Mouse (Mus musculus) E14TG2a.4 (cell line): Measurements from ENCODE around the gene Sdhc.
A peak's percentile ranks its signal among the peaks of the same experiment; 100 is the strongest.
"Not testable (repeated sequence)": the region's sequence is repeated elsewhere in the genome, so short reads cannot be mapped to it uniquely, and the experiment has no call there.

ENCODE experiments used
- H3K27me3 ChIP-seq: 2 replicates; pipeline ENCODE4 v1.6.1; 2014; ENCODE audit warnings: low read length, control low read depth; ENCODE audit not compliant: insufficient read depth
- H3K36me3 ChIP-seq: 2 replicates; pipeline ENCODE4 v1.6.1; 2014; ENCODE audit warnings: low read length, control low read depth; ENCODE audit not compliant: insufficient read depth
- H3K4me1 ChIP-seq: replicated peaks from 2 replicates; pipeline ENCODE4 v1.6.1; 2014; ENCODE audit warnings: low read depth, low read length, control low read depth
- H3K4me3 ChIP-seq: replicated peaks from 2 replicates; pipeline ENCODE4 v1.5.1; 2014; ENCODE audit warnings: mild to moderate bottlenecking, low read length
- H3K9me3 ChIP-seq: 2 replicates; pipeline ENCODE4 v1.6.1; 2014; ENCODE audit warnings: low read length, control low read depth
- CTCF ChIP-seq: conservative IDR thresholded peaks from 2 replicates; pipeline ENCODE4 v1.5.1; 2014; ENCODE audit warnings: low read length
- NANOG ChIP-seq: IDR thresholded peaks from 2 replicates; pipeline ENCODE4 v1.6.1; 2014; ENCODE audit warnings: borderline replicate concordance, low read length, mixed read lengths
- POU5F1 ChIP-seq: IDR thresholded peaks from 2 replicates; pipeline ENCODE4 v1.6.1; 2014; ENCODE audit warnings: low read length, borderline replicate concordance

Gene Sdhc

GRCm38 (mm10) chr1:171089891-171090290, 60.5 kb downstream of the Sdhc start:
- peak overlapping the region; percentile 76 for H3K4me3 ChIP-seq
- TF ChIP-seq POU5F1 (no peak), CTCF (no peak), NANOG (no peak)
- peaks cover 32% of the 10 kb centered on the region for H3K9me3 ChIP-seq
- peaks cover 22% of the 10 kb centered on the region for H3K4me1 ChIP-seq
- H3K36me3 ChIP-seq = no peaks in the 10 kb centered on the region
- H3K27me3 ChIP-seq = peaks cover 7% of the 10 kb centered on the region

DNA sequence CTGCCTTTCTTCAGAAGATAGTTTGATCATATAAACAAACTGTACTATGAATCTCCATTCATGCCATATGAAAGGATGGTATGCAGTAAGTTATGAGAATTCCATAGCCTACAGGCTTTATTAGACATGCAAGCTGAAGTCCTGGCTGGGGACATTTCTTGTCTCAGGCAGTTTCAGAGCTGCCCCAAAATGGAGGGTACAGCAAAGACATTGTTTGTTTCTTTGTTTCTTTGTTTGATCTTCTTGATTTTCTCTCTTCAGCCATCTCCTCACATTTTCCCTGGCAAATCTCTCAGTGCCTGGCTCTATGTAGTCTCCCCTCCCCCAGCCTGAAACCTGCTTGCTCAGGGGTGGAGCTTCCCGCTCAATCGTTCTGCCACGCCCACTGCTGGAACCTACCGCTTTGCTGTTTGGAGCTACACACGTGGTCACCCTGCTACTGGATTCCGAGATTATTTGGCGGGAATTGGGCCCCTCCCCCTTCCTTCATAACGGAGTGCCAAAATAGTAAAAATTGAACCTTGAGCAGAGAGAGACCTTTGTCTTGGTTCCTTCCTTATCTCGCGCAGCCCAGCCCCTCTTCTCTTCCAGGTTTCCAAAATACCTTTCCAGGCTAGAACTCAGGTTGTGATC, 62.0 kb downstream of the Sdhc start:
- Histone ChIP-seq H3K9me3 (peaks cover 23% of the 10 kb centered on the region), H3K4me1 (peaks cover 22% of the 10 kb centered on the region), H3K4me3 (peak overlapping the region; percentile 76)
- H3K36me3 ChIP-seq, H3K27me3 ChIP-seq: not testable (repeated sequence)

DNA sequence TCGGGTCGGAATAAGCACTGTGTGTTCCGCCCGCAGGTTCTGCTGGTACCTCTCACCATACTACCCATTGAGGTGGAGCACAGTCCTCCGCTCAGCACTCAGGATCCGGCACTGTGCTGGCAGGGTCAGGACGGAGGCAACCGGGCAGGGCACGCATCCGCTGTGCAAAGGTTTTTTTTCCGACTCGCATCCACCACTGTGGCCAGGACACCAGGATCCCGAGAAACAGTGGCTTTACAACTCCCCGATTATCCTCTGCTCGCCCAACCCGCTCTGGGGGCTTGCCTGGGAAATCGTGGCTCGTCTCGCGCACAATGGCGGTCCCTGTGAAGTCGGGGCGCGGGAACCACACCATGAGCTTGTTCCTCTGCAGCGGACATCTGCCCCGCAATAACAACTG, 64.7 kb downstream of the Sdhc start:
- TF ChIP-seq NANOG (no peak), CTCF (no peak), POU5F1 (no peak)
- Histone ChIP-seq H3K9me3 (peaks cover 2% of the 10 kb centered on the region), H3K4me3 (no peak overlapping the region), H3K4me1 (peaks cover 22% of the 10 kb centered on the region), H3K27me3 (peaks cover 7% of the 10 kb centered on the region), H3K36me3 (no peaks in the 10 kb centered on the region)

GRCm38 (mm10) chr1:171081512-171082231, 68.7 kb downstream of the Sdhc start:
- H3K36me3 ChIP-seq, H3K4me1 ChIP-seq, H3K27me3 ChIP-seq, H3K9me3 ChIP-seq, H3K4me3 ChIP-seq: not testable (repeated sequence)

DNA sequence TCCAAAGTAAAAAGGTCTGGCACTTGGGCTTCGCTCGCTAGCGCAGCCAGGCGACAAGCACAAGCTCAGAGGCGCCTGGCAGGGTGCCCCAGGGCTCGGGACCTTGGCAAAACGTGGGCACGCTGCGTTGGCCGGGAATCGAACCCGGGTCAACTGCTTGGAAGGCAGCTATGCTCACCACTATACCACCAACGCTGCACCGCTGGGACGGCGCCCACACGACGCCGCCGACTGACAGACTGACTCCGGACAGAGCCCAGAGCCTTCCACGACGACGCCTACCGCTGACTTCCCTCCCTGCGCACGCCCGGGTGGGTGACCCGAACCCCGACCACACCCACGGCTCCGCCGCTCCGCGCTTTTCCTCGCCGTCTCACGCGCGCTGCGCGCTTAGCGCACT, 70.6 kb downstream of the Sdhc start:
- not testable (repeated sequence) for H3K36me3 ChIP-seq, H3K4me1 ChIP-seq, H3K4me3 ChIP-seq, H3K9me3 ChIP-seq, H3K27me3 ChIP-seq

DNA sequence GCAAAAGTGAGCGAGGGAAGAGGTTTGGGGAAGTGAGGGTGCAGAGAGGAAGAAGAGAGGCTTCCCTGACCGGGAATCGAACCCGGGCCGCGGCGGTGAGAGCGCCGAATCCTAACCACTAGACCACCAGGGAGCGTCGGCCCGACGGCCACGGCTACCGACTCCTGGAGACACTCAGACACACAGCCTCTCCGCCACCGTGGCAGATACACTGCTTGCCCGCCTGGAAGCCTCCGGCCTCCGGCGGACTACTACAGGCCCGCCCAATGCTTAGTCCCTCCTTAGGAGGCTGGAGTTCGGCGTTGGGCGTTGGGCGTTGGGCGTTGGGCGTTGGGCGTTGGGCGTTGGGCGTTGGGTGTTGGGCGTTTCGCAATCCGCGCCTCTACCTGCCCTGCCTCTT, 71.1 kb downstream of the Sdhc start:
- H3K9me3 ChIP-seq, H3K36me3 ChIP-seq, H3K27me3 ChIP-seq, H3K4me3 ChIP-seq, H3K4me1 ChIP-seq: not testable (repeated sequence)

DNA sequence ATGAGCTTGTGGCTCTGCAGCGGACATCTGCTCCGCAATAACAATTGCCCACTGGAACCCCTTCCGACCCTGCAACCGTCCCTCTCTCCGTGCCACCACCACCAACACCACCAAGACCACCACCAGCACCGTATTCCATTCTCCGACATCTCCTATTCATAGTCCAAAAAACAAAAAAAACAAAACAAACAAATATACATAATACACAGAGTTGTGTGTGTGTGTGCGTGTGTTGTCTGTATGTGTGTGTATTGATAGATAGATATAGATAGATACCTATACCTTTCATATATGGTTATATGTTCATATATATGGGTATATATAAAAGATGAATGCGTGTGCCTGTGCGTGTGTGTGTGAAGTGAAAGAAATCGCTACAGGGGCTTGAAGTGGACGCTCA, 72.0 kb downstream of the Sdhc start:
- not testable (repeated sequence) for H3K36me3 ChIP-seq, H3K9me3 ChIP-seq, H3K4me3 ChIP-seq, H3K4me1 ChIP-seq, H3K27me3 ChIP-seq

DNA sequence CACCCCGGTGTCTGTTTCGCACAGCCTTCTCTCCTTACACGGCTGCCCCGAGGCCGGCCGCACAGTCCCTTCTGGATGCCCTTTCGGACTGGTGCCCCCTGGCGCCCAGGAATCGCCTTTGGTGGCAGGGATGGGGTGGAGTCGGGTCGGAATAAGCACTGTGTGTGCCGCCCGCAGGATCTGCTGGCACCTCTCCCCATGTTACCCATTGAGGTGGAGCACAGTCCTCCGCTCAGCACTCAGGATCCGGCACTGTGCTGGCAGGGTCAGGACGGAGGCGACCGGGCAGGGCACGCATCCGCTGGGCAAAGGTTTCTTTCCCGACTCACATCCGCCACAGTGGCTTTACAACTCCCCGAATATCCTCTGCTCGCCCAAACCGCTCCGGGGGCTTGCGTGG, 72.4 kb downstream of the Sdhc start:
- H3K27me3 ChIP-seq, H3K9me3 ChIP-seq, H3K4me3 ChIP-seq, H3K36me3 ChIP-seq, H3K4me1 ChIP-seq: not testable (repeated sequence)

- H3K36me3 ChIP-seq, H3K27me3 ChIP-seq, H3K4me1 ChIP-seq, H3K9me3 ChIP-seq, H3K4me3 ChIP-seq: not testable (repeated sequence)
Measured at GRCm38 (mm10) chr1:171077192-171077591, 73.2 kb downstream of the Sdhc start.
